Mouse (Mus musculus) forebrain, embryonic 14.5 days (tissue): Measurements from ENCODE around the gene Insr. TPM values are rescaled to one million over a fixed set of nuclear protein-coding genes. Genes with fewer than 3 reads are reported as not detected.

Experiments used
- ATAC-seq: fragments of 200-750 bp; cut with Nextera tagmentation; 2 replicates; pipeline ENCODE4 v1.8.0; 2017; ENCODE audit warnings: mild to moderate bottlenecking, moderate library complexity
- DNase-seq: peaks from one replicate; pipeline ENCODE4 v3.0.0-alpha.2; 2015; ENCODE audit warnings: low spot score
- H3K27ac ChIP-seq: fragments of 300-500 bp; sonication (generic); 2 replicates; pipeline ENCODE4 v1.5.1; 2014; ENCODE audit warnings: low read depth, mild to moderate bottlenecking, control low read depth, low read length, moderate library complexity
- H3K27me3 ChIP-seq: fragments of 300-500 bp; sonication (generic); replicated peaks from 2 replicates; pipeline ENCODE4 v1.6.1; 2014; ENCODE audit warnings: low read length, control low read depth, mixed read lengths; ENCODE audit not compliant: control insufficient read depth, insufficient read depth
- H3K36me3 ChIP-seq: fragments of 300-500 bp; sonication (generic); 2 replicates; pipeline ENCODE4 v1.6.1; 2014; ENCODE audit warnings: low read length, control low read depth; ENCODE audit not compliant: control insufficient read depth, insufficient read depth
- H3K4me1 ChIP-seq: fragments of 300-500 bp; sonication (generic); 2 replicates; pipeline ENCODE4 v1.6.1; 2014; ENCODE audit warnings: antibody characterized with exemption, low read length, control low read depth; ENCODE audit not compliant: control insufficient read depth, insufficient read depth
- H3K4me2 ChIP-seq: fragments of 300-500 bp; sonication (generic); 2 replicates; pipeline ENCODE4 v1.6.1; 2014; ENCODE audit warnings: mild to moderate bottlenecking, control low read depth, low read length
- H3K4me3 ChIP-seq: fragments of 300-500 bp; sonication (generic); 2 replicates; pipeline ENCODE4 v1.5.1; 2014; ENCODE audit warnings: low read depth, low read length, control low read depth
- H3K9ac ChIP-seq: fragments of 300-500 bp; sonication (generic); 2 replicates; pipeline ENCODE4 v1.6.1; 2014; ENCODE audit warnings: mild to moderate bottlenecking, low read length, control low read depth, moderate library complexity
- H3K9me3 ChIP-seq: fragments of 300-500 bp; sonication (generic); replicated peaks from 2 replicates; pipeline ENCODE4 v1.6.1; 2016; ENCODE audit warnings: low read length, control low read depth, mixed read lengths; ENCODE audit not compliant: control insufficient read depth
- WGBS: fragments of 180-500 bp; shearing (Covaris S2); extraction: QIAGEN DNeasy Blood & Tissue Kit; methylation state at CpG from one replicate; pipeline ENCODE4 v1.1.7; 2014; 5-methylcytosine and 5-hydroxymethylcytosine counted together
- polyA plus RNA-seq: library from polyadenylated mRNA; unstranded; fragments of >200 nt; fragmentation: Nextera tagmentation; extraction: Ambion mirVana; gene quantifications from 2 replicates; pipeline ENCODE4 v1.2.1, GENCODE M21; 2014

Insr gene
- polyA plus RNA-seq, 1 experiment from 2014 or later = 33.6 TPM

DNA sequence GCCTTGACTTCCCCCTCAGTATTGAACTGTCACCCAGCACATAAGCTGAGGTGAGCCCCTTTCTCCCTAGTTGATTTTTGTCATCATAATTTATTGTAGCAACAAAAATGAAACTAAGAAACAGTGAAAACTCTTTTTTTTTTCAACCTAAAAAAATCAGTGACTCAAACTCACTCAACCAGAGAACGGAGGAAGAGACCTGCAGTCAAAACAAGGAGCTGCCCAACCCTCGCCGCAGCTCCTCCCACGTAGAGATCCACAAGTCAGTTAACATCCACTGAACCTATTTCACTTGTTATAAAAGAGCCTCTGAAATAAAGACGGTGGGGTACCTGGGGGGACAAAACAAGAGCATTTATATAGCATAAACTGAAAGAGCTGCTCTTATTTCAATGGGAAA, 30.7 kb downstream of the Insr start:
- Histone ChIP-seq H3K9ac (no peak overlapping the region), H3K36me3 (peaks cover 18% of the 10 kb centered on the region; the same call in 1 of the 2 replicates), H3K4me3 (no peak overlapping the region), H3K4me2 (no peak overlapping the region), H3K27me3 (no peaks in the 10 kb centered on the region), H3K27ac (no peak overlapping the region), H3K9me3 (no peaks in the 10 kb centered on the region), H3K4me1 (no peaks in the 10 kb centered on the region)
- 91% methylated on average over 5 of the region's 5 CpGs for WGBS
- DNase-seq (no peak), ATAC-seq (no peak)

DNA sequence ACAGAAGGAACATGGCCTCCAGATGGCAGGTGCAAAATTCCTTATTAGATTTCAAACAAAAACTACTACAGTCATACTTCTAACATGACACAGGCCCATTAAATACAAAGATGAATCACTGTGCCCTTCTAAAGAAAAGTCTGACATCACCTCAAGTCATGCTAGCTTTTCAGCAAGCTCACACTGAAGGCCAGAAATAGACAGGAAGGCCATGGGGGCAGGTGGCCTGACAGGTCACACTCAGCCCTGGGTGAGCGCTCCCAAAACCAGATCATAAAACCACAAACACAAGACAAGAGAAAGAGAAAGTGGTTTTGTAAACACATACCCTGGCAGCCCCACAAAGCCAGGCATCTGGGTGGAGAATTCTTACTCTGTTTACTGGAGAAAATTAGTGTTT, 32.3 kb downstream of the Insr start:
- ATAC-seq = no peak
- no peak overlapping the region for H3K4me3 ChIP-seq
- no peaks in the 10 kb centered on the region for H3K9me3 ChIP-seq
- H3K27ac ChIP-seq = no peak overlapping the region
- H3K36me3 ChIP-seq = peaks cover 11% of the 10 kb centered on the region; the same call in 1 of the 2 replicates
- no peak overlapping the region for H3K4me2 ChIP-seq
- H3K9ac ChIP-seq = no peak overlapping the region
- H3K4me1 ChIP-seq = no peaks in the 10 kb centered on the region
- DNase-seq = no peak
- H3K27me3 ChIP-seq = no peaks in the 10 kb centered on the region
- WGBS = 89% methylated on average over 1 of the region's 1 CpGs

DNA sequence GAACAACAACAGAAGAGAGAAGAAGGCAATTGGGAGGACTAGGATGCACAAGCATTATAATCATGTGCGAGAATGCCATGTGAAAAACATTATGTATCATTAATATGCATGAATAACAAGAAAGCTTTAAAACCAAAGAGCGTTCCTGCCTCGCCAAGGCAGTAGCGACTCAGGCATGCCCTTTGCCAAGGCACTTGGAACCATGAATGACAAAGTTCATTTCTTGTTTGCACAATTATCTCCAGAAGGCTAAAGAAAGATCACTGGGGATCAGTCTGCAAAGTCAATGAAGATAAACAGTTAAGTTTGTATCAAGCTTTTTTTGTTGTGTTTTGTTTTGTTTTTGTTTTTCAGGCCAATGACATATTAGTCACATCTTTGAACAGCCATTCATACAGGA, 36.2 kb downstream of the Insr start:
- DNase-seq (no peak), ATAC-seq (no peak)
- H3K4me1 ChIP-seq = no peaks in the 10 kb centered on the region
- no peaks in the 10 kb centered on the region for H3K9me3 ChIP-seq
- no peaks in the 10 kb centered on the region for H3K27me3 ChIP-seq
- peaks cover 3% of the 10 kb centered on the region; the same call in 1 of the 2 replicates for H3K36me3 ChIP-seq
- 80% methylated on average over 4 of the region's 4 CpGs for WGBS
- no peak overlapping the region for H3K4me3 ChIP-seq
- no peak overlapping the region for H3K27ac ChIP-seq
- no peak overlapping the region for H3K9ac ChIP-seq
- H3K4me2 ChIP-seq = no peak overlapping the region

DNA sequence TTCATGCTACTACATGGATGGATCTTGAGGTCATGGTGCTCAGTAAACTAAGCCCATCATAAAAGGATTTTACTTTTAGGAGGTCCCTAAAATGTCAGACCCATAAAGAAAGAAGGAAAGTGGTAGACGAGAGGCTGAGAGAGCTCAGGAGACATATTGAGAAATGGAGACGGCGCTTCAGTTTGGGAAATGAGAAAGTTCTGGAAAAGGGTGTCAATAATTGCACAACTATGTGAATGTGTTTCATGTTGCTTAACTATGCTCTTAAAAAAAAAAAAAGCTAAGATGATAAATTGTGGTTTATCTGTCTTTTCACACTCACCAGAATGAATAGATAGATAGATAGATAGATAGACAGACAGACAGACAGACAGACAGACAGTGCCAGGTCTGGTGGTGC, 38.7 kb downstream of the Insr start:
- DNase-seq (no peak), ATAC-seq (no peak)
- Histone ChIP-seq H3K4me3 (no peak overlapping the region), H3K9me3 (no peaks in the 10 kb centered on the region), H3K36me3 (no peaks in the 10 kb centered on the region), H3K4me2 (no peak overlapping the region), H3K27ac (no peak overlapping the region), H3K9ac (no peak overlapping the region), H3K4me1 (no peaks in the 10 kb centered on the region), H3K27me3 (no peaks in the 10 kb centered on the region)
- WGBS = 97% methylated on average over 3 of the region's 3 CpGs

DNA sequence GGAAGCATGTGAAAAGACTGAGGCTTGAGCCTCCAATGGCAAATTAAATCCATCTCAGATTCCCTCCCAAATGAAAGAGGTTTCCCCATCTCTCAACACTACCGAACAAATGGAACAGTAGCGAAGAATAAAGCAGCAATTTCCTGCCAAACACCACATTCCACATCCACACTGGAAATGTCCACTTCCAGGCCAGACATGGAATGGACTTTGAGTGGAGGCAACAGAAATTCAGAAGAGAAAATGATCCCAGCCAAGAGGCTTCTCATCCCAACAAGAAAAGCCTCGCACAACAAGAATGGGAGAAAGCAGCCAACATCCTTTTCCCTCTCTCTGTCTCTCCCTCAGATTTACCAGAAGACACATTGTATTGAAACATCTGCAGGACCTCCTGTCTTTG, 39.8 kb downstream of the Insr start:
- no peak for ATAC-seq
- H3K4me2 ChIP-seq = no peak overlapping the region
- no peak for DNase-seq
- no peak overlapping the region for H3K27ac ChIP-seq
- H3K9ac ChIP-seq = no peak overlapping the region
- H3K4me1 ChIP-seq = no peaks in the 10 kb centered on the region
- no peaks in the 10 kb centered on the region for H3K36me3 ChIP-seq
- no peaks in the 10 kb centered on the region for H3K27me3 ChIP-seq
- no peaks in the 10 kb centered on the region for H3K9me3 ChIP-seq
- no peak overlapping the region for H3K4me3 ChIP-seq
- 88% methylated on average over 3 of the region's 3 CpGs for WGBS

DNA sequence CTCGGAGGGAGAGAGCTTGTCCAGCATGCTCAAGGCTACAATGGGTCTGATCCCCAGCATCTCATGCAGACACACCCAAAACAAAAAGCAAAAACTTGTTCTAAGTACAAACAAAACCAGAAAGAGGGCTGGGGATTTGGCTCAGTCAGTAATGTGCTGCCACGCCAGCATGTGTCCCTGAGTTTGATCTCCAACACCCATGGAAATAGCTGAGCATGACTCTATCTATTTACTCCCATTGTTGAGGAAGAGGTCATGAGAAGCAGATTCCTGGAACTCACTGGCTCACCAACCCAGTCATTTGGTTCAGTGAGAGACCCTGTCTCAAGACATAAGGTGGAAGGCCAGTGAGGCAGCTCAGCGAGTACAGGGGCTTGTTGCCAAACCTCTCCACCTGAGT, 40.6 kb downstream of the Insr start:
- DNase-seq (no peak), ATAC-seq (no peak)
- Histone ChIP-seq H3K27me3 (no peaks in the 10 kb centered on the region), H3K4me3 (no peak overlapping the region), H3K27ac (no peak overlapping the region), H3K36me3 (no peaks in the 10 kb centered on the region), H3K9ac (no peak overlapping the region), H3K4me1 (no peaks in the 10 kb centered on the region), H3K4me2 (no peak overlapping the region), H3K9me3 (no peaks in the 10 kb centered on the region)
- 89% methylated on average over 3 of the region's 3 CpGs for WGBS

DNA sequence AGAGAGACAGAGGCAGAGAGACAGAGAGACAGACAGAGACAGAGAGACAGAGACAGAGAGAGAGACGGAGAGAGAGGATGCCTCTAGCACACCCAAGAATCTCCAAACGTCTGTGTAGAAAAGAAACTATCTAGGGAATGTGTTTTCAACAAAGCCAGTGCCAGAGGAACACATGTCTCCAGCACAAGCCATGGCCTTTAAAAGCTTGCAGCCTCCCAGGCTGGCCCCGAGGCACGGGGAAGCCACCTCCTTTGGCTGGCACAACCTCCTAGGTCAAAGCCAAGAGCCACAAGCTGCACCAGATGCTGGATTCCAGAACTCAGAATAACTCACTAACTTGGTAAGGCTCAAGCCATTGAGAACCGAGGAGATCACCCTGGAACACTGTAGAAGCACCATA, 42.1 kb downstream of the Insr start:
- DNase-seq = no peak
- 75% methylated on average over 5 of the region's 5 CpGs for WGBS
- Histone ChIP-seq H3K36me3 (no peaks in the 10 kb centered on the region), H3K9ac (no peak overlapping the region), H3K27me3 (no peaks in the 10 kb centered on the region), H3K9me3 (no peaks in the 10 kb centered on the region), H3K27ac (no peak overlapping the region), H3K4me3 (no peak overlapping the region), H3K4me2 (no peak overlapping the region), H3K4me1 (no peaks in the 10 kb centered on the region)
- ATAC-seq = no peak

DNA sequence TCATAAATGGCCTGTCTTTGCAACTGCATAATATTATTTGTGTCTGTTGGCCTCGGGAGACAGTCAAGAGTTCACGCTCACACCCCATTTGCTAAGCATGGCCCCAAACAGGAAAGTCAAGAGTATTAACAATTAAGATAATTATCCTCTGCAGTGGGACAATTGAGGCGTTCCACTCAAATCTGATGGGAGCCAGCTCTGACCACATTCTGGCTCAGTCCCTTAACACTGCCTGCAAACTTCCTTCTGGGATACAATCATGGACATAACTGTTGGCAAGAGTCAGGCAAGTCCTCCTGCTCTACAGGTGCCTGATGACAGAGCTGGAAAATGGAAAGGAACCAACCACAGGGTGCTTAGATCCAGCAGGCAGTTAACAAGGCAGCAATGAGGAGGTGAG, 43.1 kb downstream of the Insr start:
- Histone ChIP-seq H3K27me3 (no peaks in the 10 kb centered on the region), H3K9me3 (no peaks in the 10 kb centered on the region), H3K4me2 (no peak overlapping the region), H3K4me3 (no peak overlapping the region), H3K27ac (no peak overlapping the region), H3K4me1 (no peaks in the 10 kb centered on the region), H3K36me3 (no peaks in the 10 kb centered on the region), H3K9ac (no peak overlapping the region)
- ATAC-seq (no peak), DNase-seq (no peak)
- WGBS = 65% methylated on average over 3 of the region's 3 CpGs

DNA sequence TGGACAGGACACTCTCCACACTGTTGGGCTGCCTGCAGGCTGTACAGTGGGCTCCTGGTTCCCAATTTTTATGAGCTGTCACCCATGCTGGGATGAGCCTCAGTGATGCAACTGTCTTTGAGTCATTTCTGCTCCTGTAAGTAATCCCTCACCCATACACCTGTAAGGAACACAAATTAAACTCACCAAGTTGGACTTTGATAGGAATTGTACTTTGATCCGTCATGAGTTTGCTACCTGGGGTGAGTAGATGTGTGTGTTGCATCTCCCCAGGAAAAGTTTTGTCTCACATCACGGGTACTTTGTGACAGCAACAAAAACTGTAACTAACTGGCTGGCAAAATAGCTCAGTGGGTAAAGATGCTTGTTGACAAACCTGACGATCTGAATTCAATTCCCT, 44.8 kb downstream of the Insr start:
- 87% methylated on average over 3 of the region's 3 CpGs for WGBS
- Histone ChIP-seq H3K4me3 (no peak overlapping the region), H3K27me3 (no peaks in the 10 kb centered on the region), H3K9me3 (no peaks in the 10 kb centered on the region), H3K27ac (no peak overlapping the region), H3K4me1 (no peaks in the 10 kb centered on the region), H3K36me3 (no peaks in the 10 kb centered on the region), H3K4me2 (no peak overlapping the region), H3K9ac (no peak overlapping the region)
- ATAC-seq (no peak), DNase-seq (no peak)

DNA sequence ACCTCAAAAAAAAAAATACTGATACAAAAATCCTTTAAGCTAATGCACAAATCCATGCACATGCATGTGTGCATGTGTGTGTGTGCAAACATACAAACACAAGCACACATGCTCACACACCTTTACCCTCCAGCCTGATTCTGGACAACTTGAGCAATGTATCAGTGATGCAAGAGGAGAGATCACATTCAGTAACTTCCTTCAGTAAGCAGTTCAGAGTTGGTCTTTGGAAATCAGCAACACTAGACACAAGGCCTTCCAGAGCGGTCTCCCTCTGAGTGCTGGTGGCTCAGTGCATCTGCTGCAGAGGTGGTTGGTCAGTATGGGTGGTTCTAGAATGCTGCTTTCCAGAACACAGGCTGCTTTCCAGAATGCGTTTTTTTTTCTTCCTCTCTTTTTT, 46.8 kb downstream of the Insr start:
- DNase-seq (no peak), ATAC-seq (no peak)
- no peaks in the 10 kb centered on the region for H3K4me1 ChIP-seq
- no peak overlapping the region for H3K4me3 ChIP-seq
- 94% methylated on average over 2 of the region's 2 CpGs for WGBS
- H3K36me3 ChIP-seq = no peaks in the 10 kb centered on the region
- H3K27ac ChIP-seq = no peak overlapping the region
- H3K9me3 ChIP-seq = no peaks in the 10 kb centered on the region
- no peaks in the 10 kb centered on the region for H3K27me3 ChIP-seq
- H3K9ac ChIP-seq = no peak overlapping the region
- no peak overlapping the region for H3K4me2 ChIP-seq
